Mouse (Mus musculus) testis, postnatal 14 days (tissue): ENCODE measurements around the gene Stard7.
"Not testable (repeated sequence)": the region's sequence is repeated elsewhere in the genome, so short reads cannot be mapped to it uniquely, and the experiment has no call there.

ENCODE experiments used
- DNase-seq: peaks from one replicate; pipeline ENCODE4 v3.0.0; 2021; ENCODE audit warnings: low spot score

Gene Stard7

DNA sequence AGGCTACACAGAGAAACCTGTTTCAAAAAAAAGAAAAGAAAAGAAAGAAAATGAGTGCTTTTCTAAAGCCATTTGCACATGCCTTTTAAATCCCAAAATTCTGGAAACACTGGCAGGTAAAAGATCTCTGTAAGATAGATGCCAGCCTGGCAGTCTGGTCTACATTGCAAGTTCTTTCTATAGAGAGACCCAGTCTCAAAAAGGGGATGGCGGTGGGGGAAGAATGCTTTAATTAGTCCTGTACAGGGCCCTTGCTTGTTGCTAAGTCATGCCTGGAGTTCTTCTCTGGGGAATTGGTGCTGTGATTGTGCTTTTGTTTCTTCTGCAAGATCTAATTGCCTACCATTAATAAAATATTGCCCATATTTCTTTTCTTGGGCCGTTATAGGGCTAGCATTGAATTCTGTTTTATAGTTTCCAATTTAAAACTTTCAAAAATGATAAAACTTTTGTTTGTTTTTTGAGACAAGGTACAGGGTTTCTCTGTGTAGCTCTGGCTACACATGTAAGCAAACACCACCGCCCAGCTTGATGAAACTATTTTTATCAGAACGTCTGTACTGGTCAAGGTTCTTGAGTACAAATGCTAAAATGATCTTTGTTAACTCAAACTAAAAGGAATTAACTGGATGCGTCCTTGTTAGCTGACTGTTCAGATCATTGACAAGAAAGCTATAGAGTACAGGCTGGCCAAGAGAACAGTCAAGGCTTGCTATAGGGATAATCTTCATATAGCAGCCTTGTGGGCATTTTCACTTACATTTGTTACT lies 5.7 kb downstream of the Stard7 start:
- DNase-seq: no peak

DNA sequence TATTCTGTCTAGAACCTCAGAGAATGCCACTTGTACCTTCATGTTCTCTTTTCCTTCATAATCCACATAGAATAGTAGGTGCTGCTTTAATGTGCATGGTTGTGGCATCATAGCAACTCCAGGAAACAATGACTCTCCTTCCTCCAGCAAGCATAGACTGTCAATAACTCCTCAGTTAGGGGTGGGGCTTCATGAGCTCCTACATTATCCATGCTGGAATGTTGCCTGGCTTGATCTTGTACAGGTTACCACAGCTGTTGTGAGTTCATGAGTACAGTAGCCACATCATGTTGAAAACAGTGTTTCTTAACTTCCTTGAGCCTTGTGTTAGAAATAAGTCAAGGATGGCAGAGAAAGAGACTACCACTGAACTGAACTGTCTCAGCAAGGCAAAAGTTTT lies 8.1 kb downstream of the Stard7 start:
- no peak for DNase-seq

DNA sequence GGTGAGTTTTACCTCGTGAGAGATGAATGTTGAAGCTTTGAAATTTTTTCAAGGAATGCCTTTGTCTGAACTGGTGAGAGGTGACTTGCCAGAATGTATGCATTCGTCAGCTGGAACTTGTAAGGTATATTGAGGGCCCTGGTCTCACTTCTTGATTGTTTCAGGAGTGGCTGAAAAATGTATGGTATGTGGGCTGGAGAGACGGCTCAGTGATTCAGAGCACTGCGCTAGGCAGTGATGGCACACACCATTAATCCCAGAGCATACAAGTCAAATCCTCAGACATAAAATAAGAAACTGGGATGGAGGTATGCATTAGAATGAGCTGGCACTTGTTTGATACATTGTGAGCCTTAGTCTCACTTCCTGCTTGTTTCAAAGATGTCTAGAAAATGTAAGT lies 22.2 kb downstream of the Stard7 start:
- no peak for DNase-seq

DNA sequence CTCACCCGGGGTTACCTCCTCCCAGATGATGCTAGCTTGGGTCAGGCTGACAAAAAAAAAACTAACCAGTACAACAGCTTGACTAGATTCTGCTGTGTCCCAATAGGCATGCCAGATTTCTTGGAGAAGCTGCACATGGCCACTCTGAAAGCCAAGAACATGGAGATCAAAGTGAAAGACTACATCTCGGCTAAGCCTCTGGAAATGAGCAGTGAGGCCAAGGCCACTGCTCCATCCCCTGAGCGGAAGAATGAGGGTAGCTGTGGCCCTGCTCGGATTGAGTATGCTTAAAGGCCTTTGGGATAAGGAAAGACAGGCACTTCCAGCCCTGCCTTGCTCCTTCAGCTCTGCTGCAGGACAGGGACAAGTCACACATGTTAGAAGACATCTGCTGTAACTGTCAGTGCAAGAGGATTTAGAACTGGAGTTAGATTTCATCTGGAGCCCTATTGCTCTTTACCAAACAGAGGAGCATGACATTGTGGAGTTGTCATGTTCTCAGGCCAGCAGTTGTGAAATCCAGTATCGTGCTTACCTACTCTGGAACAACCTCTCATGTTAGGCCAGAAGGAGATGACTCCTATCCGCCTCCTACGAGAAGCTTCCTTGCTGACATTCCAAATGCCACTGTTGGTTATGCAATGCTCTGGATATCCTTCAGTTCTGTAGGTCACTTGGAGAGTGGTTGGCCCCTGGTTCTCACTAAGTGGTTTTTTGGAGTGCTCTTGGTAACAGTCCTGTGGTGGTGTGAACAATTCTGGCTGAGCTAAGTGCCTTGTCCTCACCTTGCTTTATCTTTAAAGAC lies 27.2 kb downstream of the Stard7 start:
- no peak for DNase-seq

DNA sequence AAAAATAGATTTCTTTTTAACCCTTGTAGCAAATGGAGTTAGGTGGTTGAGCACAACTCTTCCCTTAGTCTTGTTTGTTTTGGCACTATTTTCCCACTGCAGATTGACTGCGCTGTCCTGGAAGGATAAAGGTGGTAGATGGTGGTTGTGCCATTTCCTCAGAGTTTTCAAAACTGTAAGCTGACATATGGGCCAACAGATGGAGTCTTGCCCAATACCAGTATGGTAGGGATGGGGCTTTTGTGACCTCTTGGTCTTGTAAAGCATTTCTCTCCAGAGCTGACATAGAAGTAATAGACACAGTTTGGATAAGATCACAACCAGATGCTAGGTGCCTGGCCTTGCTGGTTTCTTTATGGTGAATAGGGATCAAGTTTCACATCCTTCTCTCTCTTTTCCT lies 28.0 kb downstream of the Stard7 start:
- DNase-seq: no peak

DNA sequence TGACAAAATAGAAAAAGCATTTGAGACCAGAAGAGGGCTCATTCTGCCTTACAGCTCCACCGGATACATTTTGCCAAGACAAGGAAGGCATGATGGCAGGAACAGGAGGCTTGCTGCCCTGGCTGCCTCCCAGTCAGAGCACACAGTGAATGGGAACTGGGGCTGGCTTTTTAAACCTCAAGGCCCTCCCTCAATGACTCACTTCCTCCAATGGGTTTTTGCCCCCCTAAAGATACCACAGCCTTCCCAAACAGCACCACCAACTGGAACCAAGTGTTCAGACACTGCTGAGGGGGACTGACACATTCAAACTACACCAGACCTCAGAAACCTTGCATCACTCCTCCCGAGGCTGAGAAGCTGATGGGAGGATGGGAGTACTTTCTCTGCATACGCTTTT lies 30.7 kb downstream of the Stard7 start:
- no peak for DNase-seq

DNA sequence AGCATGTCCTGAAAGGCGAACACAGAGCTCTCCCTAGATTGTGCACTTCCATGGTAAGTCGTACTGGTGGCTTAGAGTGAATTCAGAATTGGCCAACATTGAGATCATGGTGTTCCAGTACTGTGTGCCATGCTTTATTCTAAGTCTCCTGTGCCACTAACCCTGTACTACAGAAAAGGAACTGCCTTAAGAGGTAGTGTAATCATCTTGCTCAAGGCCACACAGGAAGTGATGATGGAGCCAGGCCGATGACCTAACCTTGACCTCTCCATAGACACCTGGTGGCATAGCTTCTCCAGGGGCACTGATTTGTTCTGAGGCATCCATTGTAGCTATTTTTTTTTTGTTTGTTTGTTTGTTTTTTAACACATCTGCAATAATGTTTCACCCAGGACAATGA lies 31.9 kb downstream of the Stard7 start:
- no peak for DNase-seq

DNA sequence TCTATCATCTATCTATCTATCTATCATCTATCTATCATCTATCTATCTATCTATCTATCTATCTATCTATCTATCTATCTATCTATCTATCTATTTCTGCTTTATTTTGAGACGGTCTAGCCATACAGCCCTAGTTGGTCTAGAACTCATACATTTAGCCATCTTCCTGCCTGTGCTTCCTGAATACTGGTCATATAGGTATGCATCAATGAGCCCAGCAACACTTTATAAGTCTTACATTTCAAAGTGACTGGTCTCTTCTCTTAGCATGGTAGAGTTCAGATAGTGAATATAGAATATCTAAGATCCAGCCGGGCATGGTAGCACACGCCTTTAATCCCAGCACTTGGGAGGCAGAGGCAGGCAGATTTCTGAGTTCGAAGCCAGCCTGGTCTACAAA lies 34.2 kb downstream of the Stard7 start:
- DNase-seq: not testable (repeated sequence)

DNA sequence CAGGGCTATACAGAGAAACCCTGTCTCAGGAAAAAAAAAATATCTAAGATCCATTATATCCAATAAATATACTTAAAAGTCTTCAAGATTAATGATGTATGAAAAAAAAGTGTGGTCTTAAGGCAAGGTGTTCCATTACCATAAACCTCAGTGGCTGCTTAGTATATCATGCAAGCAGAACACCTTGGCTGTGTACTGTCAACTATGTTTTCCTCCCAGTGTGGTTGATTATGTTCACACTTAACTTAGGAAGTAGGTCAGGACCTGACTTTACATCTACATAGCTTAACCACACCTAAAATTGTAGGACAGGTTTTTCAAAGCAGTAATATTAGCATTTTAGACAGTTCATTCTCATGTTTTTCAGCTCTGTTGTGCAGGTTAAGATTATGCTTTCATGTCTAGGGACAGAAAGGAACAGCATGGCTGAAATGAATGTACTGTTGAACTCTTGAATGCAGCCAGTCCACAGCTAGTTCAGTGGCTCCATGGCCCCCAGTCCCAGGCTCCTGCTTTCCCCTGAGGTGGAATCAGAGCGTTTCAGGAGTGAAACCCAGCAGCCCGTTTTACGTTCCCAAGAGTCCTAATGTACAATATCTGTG lies 34.7 kb downstream of the Stard7 start:
- DNase-seq: no peak

DNA sequence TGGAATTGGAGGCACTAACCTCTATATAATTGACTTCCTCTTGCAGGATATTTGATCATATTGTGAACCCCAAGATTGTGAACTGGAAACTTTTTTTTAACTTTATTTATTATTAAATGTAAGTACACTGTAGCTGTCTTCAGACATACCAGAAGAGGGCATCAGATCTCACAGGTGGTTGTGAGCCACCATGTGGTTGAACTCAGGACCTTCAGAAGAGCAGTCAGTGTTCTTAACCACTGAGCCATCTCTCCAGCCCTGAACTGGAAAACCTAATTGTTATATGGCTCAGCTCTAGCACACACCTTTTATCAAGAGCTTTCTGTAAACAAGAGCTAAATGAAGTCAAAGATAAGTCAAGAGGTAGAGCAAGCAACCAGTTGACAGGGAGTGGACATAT lies 36.1 kb downstream of the Stard7 start:
- no peak for DNase-seq

DNA sequence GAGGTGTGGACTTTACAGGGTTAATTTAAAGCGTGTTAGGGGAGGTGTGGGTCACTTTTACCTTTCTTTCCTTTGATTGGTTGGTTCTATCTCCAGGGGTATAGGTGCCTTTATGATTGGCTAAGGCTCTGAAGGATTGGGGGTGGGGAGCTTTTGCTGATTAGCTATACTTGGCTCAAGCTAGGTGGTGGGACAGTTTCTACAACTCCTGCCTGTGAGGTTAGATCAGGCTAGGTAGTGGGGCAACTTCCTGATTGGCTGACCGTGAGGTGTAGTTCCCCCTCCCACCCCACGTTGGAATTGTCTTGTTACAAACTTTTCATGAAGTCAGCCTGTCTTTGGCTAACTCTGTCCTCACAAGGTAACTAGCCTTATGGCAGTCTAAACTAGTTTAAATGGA lies 37.2 kb downstream of the Stard7 start:
- no peak for DNase-seq

DNA sequence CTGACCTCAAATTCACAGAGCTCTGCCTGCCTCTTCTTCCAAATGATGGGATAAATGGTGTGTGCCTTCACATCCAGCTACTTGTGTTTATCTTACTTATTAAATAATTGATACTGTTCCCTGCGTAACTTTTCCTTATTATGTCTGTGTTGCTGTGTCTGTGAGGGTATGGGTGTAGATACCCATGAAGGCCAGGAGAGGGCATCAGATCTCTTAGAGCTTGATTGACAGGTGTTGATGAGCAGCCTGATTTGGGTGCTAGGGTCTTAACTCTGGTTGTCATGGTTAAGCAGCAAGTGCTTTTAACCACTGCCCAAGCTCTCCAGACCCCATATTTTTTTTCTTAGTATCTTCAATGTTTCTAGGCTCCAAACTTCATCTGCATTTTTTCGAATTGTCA lies 38.6 kb downstream of the Stard7 start:
- no peak for DNase-seq

DNA sequence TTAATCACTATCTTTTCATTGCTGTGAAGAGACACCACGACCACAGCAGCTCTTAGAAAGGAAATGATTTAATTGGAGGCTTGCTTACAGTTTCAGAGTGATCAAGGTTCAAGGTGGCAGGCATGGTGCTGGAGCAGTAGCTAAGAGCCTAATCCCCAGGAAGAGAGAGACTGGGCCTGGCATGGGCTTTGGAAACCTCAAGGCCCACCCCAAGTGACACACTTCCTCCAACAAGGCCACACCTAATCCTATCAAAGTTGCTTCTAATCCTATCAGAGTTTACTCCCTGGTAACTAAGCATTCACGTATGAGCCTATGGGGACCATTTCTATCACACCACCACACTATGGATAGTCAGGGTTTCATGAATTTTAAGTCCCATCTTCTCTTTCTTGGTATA lies 40.2 kb downstream of the Stard7 start:
- DNase-seq: no peak

DNA sequence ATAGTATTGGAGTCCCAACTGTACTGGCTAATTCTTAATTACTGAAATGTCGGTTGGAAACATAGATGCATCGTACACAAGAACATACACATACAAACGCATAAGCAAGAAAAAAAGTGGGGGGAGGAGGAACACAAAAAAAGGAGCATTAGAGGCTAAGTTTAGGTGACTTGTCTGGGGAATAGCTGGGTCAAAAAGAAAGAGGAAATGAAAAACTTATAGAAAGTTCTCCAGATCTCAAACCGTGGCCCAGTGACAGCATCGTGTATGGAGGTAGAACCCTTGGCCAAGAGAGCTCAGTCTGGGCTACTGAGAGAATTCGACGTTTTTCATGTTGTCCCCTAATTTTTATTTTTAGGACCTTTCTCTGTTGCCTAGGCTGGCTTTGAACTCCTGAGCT lies 40.7 kb downstream of the Stard7 start:
- no peak for DNase-seq

DNA sequence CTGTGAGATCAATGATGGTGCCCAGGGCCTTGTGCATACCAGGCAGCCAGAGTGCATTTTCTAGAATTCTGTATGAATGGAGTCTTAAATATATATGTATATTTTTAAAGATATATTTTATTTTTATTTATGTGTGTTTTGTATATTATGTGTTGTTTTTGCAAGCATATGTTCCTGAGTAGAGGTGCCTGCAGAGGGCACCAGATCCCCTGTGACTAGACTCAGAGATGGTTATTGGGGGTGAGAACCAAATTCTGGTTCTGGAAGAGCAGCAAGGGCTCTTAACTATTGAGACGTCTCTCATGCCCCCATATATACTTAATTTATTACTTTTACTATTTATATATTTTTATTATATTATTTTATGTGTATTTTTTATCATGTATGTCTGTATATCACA lies 41.2 kb downstream of the Stard7 start:
- DNase-seq: no peak

DNA sequence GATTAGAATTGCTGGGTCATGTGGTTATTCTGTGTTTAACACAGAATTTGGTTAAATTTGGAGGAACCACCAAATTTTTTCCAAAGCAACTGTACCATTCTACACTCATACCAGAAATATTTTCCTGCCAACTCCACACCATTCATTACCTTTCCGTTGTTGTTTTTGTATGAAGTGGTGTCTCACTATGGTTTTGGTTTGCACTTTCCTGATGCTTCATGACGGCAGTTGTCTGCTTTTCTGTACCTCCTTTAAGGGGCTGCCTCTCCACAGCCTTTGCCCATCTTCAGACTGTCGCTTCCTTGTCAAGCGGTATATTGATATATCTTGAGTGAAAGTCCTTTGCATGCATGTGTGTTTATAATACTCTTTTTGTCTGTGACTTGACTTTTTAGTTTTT lies 42.8 kb downstream of the Stard7 start:
- no peak for DNase-seq

DNA sequence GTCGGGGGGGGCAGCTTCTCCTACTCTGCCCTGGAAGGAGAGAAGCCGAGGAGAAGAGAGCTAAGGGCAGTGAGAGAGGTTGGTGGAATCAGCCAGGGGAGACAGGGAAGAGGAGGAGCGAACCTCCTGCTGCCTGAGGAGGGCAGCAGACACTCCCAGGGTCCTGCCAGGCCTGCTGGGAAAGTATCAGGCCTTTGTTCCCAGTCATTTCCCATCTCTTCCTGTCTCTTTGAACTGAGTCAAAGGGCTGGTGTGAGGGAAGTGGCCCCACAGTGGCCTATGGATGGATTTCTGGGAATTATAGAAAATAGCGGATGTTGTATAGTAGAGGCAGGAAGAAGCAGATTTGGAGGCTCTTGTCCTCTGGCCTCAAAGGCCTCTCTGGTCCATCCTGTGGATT lies 43.9 kb downstream of the Stard7 start:
- DNase-seq: no peak

DNA sequence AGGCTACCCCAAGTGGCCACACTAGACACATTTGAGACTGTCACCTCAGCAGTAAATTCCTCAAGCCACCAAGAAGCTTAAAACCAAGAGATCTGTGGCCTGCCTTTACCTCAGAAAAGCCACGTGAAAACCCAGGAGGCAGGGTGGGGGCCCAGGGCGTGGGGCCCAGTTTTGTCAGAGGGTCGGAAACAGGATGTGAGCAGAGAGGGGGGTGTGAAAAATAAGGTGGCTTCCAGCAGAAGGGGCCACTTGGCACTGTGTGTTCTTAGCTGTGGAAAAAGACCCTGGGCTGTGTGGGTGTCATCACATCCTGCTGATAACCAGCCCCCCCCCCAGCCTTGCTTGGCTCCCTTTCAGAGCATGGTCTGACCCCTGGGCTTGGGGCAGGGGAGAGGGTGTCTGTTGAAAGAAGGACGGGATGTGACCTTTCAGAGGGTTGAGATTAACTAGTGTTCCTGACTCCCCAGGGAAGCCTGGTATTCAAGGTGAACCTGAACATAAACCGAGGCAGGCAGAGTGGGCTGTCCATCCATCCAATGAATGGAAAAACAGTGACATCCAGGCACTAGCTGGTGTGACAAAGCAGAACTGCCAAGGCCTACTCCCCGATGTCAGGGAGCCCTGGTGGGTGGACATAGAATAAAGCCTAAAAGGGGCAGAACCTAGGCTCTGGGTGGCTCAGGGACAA lies 44.6 kb downstream of the Stard7 start:
- DNase-seq: no peak

DNA sequence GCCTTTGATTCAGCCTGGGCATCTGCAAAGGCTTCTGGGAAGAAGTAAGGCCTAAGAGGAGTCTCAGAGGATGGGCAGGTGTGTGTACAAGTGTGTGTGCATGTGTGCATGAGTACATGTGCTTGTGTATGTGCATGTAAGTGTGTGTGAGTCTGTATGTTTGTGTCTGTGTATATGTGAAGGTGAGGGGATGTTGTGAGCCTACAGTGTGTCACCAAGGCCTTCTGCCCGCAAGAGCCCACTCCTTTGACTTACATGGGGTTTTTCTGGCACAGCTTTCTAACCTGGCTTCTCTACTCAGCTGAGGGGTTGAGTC lies 45.1 kb downstream of the Stard7 start:
- no peak for DNase-seq

DNA sequence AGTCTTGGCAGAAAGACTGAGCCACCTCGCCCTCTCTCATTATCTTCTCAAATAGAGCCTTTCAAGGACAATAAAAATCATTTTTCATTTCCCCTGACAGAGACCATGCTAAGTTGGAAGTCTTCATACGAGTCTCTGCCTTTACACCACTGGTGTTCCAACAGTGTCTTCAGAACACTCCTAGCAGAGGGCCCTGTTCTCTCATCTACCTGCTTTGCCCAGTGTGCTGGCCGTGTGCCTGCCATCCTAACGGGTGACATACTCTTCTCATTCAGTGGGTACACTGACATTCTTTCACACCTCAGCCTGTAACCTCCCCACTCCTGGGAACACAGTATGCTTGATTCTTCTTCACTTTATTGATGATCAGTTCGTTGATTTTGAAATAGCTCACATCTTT lies 46.4 kb downstream of the Stard7 start:
- no peak for DNase-seq

DNA sequence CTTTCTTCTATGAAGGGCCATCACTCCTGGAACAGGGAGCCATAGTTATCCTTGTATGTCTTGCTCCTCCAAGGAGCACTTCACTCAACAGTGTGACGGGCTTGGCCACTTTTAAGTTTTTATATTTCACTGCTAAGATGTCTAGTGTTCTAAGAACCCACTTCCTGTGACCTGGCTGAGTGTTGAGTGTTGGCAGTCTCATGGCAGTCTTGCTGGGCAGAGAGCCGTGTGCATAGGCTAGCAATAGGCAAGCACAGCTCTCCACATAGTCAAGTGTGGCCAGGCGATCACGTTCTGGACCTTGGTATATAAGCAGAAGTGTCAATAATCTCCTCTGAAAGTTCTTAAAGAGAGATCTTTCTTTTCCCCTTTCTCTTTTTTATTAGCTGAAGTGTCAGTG lies 48.1 kb downstream of the Stard7 start:
- DNase-seq: no peak

DNA sequence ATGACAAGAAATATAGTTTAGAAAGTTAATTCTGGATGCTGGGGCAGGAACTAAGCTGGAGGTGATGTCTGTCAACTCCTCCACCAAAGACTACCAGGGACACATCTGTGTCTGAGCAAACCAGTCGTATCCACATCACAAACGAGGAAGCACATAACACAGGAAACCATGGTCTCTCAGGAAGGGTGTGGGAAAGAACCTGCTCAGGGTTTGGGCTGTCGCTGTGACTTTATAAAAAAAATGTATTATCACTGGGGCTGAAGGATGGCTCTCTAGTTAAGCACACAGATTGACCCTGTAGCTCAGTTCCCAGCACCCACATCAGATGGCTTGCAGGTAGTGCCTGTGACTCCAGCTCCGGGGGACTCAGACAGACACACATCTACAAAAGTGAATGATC lies 49.1 kb downstream of the Stard7 start:
- no peak for DNase-seq
